Mouse (Mus musculus) cerebellum, adult (tissue): Measurements from ENCODE around the gene Tmem182.

Experiments
- ATAC-seq: cut with Nextera tagmentation; 2 replicates; pipeline ENCODE4 v1.9.2; 2017; ENCODE audit warnings: mild to moderate bottlenecking, moderate library complexity, mixed read lengths; ENCODE audit not compliant: insufficient number of reproducible peaks, low FRiP score, low TSS enrichment

Tmem182 gene

DNA sequence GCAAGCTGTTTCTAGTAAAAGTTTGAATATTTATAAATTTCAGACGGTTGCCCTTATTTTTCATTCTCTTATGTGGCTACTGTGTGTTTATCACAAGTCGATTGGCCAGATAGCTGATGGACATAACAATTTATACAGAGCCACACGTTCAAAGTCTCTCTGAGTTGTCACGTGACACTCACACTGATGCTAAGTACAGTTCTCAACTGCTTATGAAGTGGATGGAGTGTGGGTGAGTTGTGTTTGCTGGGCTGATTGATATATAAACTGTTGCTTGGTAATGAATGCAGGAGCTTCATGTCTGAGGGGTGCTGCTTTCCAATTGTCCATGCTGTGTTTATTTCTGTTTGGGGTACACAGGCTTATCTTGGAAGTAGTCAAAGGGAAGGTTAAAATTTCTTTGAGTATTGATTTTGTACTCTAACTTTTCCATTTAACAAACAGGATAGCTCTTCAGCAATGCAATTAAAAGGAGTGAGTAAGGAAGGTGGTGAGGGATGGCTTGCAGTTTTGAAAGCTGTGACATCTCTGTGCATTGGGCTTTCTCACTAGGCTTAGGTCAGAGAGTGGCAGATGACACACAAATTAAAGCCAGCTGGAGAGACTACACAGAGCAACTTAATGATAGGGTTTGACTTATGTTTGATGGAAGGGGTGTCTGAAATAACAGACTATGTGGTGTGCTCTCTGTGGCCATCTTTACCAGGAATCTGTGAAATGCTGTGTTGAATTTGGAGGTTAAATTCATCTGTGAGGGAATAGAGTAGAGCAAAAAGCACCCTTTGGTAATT, 51.6 kb downstream of the Tmem182 start:
- ATAC-seq = no peak

DNA sequence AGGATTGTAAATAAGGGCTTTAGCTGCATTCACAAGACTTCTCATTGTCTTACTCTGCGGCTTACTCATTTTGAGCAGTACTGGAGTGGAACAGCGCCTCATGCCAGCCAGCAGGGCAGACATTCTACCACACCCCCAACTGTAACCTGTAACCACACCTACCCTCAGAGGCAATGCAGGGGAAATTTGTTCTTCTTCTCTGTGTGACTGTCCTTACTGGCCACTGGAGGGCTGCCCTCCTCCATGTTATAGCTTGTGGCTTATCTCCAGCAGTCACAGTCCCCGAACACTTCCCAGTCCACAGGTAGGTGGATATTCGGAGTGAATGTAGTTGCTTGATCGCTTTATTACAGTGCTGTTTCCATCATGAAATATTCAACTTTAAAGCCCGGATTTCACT, 59.6 kb downstream of the Tmem182 start:
- ATAC-seq = no peak

DNA sequence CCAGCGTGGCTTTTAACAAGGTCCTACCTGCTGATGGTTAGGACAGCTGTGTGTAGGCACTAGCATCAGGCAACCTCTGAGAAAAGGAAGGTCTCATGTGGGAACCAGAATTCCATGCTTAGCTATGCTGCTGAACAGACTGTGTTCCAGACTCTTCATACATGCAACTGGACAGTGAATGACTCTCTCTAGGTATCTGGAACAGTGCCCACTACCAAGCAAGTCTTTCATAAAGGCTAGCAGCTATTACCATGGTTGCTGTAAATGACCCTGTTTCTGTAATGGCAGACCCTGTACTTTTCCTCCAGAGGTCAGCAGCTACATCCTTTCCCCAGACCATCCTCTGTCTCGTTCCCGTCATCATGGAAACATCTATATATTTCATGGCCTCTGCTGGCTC, 61.7 kb downstream of the Tmem182 start:
- ATAC-seq = no peak

DNA sequence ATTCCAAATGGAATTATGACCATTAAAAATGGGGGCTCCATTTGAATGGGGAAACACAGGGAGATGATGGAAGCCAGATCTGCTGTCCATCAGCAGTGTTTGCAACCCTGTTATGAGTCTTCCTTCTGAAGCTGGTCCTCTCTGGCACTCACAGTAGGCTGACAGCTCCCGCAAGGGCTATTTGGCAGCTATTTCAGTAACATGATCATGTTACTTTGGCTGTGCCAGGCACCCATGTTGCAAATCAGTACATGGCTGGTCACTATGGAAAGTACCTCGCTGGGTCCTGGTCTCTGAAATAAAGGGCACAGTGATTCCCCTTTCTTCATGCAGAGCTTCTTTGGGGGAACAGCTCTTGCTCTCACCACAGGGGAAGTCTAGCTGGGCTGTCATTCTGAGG, 62.2 kb downstream of the Tmem182 start:
- ATAC-seq = no peak

DNA sequence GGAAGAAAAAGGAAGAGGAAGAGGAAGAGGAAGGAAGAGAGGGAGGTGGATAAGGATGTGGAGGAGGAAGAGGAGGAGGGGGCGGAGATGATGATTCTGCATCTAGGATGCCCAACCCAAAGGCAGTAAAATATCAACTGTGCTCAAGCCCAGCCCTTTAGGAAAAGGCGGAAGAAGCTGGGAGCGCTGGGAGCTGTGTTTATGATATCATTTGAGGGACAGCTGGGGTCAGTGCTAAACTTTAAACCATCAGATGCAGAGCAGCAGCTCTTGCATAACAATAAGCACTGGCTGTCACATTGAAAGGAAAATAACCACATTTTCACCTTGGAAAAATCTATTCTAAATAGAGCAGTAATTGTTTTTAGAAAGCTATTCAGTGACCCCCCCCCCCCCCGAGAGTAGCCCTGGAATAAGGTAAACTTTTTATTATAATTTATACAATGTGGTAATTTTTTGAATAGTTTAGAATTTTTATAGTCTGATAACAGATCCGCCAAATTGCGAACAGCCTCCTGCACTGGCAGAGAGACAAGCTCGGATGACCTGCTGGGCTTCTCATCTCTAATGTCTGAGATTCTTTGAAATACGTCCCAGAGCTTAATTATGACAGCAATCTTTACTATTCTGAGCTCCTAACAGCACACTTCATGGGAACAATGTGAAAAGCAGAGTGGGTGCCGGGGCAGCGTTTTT, 68.5 kb downstream of the Tmem182 start:
- ATAC-seq = no peak

DNA sequence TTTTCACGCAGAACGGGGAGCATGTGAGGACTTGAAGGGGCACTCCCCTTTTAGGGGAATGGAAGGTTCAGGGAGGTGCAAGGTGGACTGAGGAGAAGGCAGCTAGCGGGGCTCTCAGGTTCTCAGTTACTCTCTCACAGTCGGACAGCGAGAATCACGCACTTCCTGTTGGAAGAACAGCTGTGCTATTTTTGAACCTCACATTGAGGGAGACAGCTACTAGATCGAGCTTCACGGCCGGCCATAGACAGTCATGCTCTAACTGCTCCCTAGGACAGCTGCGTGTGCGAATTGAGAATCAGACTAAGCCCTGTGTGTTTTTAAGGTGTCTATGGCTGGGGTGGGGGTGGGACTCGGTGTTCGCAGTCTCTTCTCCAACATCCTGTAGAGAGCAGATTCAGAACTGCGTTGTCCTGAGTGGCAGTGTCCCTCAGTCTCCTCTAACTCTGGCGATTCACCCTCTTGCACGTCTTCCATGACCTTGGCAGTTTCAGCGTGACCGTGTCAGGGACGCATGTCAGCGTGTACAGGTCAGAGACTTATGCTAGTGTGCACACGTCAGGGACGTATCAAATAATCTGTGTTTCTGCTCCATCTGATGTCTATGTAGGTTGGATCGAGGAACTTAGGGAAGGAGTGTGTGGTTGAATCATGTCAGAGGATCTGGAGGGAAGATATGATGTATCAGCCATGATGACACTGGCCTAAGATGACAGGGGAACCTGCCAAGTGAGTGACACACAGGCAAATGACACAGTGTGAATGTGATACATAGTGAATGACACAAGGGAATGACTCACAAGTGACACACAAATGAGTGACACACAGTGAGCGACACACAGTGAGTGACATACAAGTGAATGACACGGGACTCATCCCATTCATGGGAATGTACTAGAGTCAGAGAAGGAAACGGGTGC, 69.3 kb downstream of the Tmem182 start:
- no peak for ATAC-seq

DNA sequence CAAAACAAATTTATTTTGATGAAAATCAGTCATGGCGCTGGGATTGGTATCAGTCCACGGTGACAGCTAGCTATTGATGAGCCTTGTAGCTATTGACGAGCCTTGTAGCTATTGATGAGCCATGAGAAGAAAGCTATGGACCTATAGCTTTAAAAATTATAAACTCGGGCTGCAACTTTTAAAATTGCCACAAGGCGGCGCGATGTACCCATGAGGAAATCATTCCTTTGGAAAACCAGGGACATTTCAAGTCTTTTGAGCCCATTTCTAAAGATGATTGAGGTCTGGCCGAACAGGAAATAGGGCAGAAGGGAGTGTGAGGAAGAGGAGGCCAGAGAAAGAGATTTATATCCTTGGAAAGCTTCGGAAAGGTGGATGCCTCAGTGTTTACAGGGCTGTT, 73.7 kb downstream of the Tmem182 start:
- ATAC-seq = no peak

DNA sequence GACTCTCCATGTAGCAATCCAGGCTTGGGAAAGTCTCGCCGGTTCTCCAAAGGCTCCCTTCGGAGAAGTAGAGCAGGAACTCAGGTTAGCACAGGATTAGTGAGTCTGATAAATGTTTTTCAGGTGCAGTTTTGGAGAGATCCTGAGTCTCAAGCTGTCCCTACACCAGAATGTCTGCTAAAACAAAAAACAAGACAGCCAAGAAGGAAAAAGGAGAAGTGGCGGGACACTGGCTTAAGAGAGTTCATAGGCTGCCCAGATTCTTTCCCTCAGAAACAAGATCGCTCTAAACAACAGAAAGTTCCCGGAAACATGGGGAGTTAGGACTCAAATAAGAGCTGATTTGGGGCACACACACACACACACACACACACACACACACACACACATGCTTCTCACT, 74.1 kb downstream of the Tmem182 start:
- ATAC-seq = no peak

DNA sequence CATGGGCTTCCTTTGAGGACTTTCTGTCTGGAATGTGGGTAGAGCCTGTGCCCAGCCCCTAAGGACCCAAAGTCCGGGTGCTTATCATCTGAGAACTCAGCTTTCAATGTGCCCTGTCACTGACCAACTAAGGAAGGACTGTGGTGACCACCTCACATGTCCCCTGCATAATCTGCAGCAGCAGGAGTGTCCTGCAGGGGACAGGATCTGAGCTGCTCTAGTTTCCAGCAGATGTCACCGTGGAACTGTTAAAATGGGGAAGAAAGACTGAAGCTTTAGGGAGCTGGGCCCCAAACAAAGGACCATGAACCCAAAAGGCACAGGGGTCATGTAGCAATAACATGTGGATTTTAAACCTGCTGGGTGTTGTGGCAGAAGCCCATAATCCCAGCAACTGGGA, 75.1 kb downstream of the Tmem182 start:
- no peak for ATAC-seq

DNA sequence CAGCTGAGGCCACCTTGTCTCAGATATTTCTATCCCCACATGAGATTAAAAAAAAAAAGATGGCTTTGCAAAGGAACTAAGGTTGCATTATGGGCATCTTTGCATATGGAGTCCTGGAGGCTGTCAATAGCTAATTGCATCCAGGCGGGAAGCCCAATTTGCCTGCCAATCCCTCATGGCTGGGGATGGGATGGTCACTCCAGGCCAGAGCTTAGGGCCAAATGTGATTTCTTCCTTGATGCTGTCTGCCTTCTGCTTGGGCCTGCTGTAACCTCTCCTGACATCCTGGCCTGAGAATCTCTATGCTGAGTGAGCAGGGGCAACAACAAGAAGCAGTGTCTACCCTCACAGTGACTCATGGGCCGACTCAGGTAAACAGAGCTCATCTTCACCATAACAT, 78.5 kb downstream of the Tmem182 start:
- no peak for ATAC-seq

DNA sequence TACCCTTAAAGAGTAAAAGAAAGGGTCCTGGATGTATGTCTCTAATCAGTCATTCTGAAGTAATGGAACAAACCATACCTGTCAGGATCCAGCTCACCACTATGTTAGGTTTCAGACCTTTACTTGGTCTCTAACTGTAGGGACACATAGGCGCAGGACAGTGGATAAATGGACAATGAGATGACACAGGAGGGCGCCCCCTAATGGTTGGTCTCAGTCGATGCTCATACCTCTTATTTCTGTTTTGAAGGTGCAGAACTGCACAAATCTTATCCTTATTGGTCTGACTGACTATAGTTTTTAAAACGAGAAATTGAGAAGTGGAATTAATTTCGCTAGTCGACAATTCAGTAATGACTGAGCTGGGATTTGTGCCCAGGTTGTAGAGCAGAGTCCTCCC, 79.5 kb downstream of the Tmem182 start:
- no peak for ATAC-seq

DNA sequence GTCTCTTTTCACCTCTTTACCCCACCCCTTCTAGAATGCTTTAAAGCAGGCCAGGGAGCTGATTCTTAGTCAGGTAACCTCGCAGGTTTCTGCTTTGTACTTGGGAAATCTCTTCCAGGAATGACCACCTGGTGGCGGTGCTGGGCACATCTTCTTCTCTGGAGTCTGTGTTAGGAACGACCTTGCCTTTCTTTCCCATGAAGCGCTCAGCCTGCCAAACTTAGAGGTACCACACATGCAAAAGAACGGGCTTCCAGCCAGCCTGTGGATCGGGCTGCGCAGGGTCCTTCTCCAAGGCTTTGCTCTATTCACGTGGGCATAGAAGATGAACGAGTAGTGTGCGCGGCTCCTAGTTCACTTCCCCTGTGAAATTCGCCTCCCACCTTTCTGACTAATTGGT, 82.3 kb downstream of the Tmem182 start:
- ATAC-seq = peak; percentile 45; the same call in 1 of the 2 replicates

DNA sequence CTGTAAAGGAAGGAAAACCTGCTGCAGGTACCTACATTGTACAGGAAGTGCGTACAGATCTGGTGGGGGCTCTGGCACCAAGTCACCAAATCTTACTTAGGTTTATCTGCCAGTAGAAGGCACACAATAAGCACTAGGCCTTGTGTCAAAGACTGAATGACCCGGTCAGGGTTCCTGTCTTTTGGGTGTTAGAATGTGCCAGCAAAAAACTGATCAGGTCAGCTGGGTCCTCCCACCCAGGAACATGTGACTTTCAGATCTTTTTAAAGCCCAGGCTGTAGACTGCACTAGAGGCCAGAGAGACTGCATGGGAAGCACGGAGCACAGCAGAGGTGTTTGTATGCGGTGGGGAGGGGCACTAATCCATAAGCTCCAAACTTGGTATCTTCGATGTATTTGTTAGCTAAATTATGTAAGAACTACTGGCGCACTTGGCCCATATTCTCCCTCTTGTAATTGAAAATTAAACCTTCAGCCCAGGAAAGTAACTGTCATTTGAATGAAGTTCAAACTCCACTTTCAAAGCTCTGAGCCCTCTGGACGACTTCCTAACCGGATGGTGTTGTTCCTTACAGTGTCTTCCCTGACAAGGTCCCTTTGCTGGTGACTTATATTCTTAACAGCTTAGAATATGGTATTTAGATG, 83.1 kb downstream of the Tmem182 start:
- no peak for ATAC-seq

DNA sequence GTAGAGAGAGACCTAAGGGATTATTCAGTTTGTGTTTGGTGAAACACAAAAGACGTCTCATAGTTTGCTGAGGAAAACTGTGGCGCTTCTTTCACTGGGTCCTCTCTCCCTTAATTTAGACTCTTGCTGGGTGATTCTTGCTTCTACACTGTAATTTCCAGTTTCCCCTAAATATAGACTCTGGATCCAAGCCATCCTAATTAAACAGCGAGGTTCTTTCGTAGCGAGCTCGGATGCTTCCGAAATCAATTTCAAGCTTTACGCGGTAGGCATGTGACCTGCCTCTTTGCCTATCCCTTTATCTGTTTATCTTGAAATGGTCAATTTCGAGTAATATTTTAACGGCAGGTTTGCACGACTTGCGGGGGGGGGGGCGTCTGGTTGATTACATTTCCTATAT, 84.2 kb downstream of the Tmem182 start:
- no peak for ATAC-seq

DNA sequence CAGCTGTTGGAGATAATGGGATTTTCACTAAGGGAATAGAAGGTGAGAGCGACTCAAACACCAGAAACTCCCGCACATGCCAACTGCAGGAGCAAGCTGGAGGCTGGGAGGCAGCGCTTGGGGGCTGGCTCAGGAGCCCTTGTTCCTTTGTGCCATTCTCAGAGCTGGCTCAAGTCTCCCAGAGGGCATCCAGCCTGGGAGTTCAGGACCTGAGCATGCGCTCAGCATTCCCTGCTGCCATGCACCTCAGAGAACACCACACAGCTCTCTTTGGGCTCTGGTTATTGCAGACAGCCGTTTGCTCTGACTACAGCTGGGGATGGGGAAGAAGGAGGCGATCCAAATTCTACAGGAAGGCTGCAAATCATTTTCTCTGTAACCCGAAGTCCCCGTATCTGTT, 84.8 kb downstream of the Tmem182 start:
- ATAC-seq = no peak

DNA sequence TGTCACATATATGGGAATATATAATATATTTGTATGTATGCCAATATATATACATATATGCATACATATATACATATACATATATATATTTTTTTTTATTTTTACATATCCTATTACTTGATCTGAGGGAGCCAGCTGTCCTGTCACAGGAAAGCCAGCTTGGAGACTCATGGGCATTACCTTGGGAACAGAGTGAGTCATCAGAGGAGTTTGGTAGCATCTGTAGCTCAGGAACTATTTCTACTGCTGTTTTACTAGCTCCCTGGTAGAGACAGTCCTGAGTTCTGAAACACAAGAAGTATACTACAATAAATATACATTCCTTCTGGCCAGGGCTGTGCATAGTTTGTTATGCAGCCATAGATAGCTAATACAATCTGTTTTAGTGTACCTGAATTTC, 98.3 kb downstream of the Tmem182 start:
- no peak for ATAC-seq
